Mouse (Mus musculus) kidney, embryonic 14.5 days (tissue): Measurements from ENCODE around the gene Gpr139. TPM values are rescaled to one million over a fixed set of nuclear protein-coding genes. Genes with fewer than 3 reads are reported as not detected.

Experiments
- ATAC-seq: fragments of 200-750 bp; cut with Nextera tagmentation; 2 replicates; pipeline ENCODE4 v1.8.0; 2017; ENCODE audit warnings: moderate number of reproducible peaks, mild to moderate bottlenecking, moderate TSS enrichment, moderate library complexity; ENCODE audit not compliant: low FRiP score, low TSS enrichment
- H3K27ac ChIP-seq: fragments of 300-500 bp; sonication (generic); 2 replicates; pipeline ENCODE4 v1.5.1; 2014; ENCODE audit warnings: low read depth, mild to moderate bottlenecking, low read length, moderate library complexity, mixed read lengths
- H3K27me3 ChIP-seq: fragments of 300-500 bp; sonication (generic); 2 replicates; pipeline ENCODE4 v1.6.1; 2014; ENCODE audit warnings: mild to moderate bottlenecking, low read length; ENCODE audit not compliant: control insufficient read depth, insufficient read depth
- H3K36me3 ChIP-seq: fragments of 300-500 bp; sonication (generic); 2 replicates; pipeline ENCODE4 v1.6.1; 2014; ENCODE audit warnings: low read length, mixed read lengths; ENCODE audit not compliant: control insufficient read depth, insufficient read depth
- H3K4me1 ChIP-seq: fragments of 300-500 bp; sonication (generic); 2 replicates; pipeline ENCODE4 v1.6.1; 2014; ENCODE audit warnings: low read length, mixed read lengths; ENCODE audit not compliant: control insufficient read depth, insufficient read depth
- H3K4me2 ChIP-seq: fragments of 300-500 bp; sonication (generic); replicated peaks from 2 replicates; pipeline ENCODE4 v1.6.1; 2014; ENCODE audit warnings: low read depth, mild to moderate bottlenecking, low read length
- H3K4me3 ChIP-seq: fragments of 300-500 bp; sonication (generic); 2 replicates; pipeline ENCODE4 v1.5.1; 2014; ENCODE audit warnings: mild to moderate bottlenecking, low read length
- H3K9ac ChIP-seq: fragments of 300-500 bp; sonication (generic); 2 replicates; pipeline ENCODE4 v1.6.1; 2014; ENCODE audit warnings: low read depth, mild to moderate bottlenecking, low read length, moderate library complexity
- H3K9me3 ChIP-seq: fragments of 300-500 bp; sonication (generic); 2 replicates; pipeline ENCODE4 v1.6.1; 2016; ENCODE audit warnings: low read length; ENCODE audit not compliant: control insufficient read depth
- WGBS: fragments of 180-500 bp; shearing (Covaris S2); extraction: QIAGEN DNeasy Blood & Tissue Kit; methylation state at CpG from one replicate; pipeline ENCODE4 v1.1.7; 2014; 5-methylcytosine and 5-hydroxymethylcytosine counted together
- polyA plus RNA-seq: library from polyadenylated mRNA; unstranded; fragments of >200 nt; fragmentation: Nextera tagmentation; extraction: Ambion mirVana; gene quantifications from 2 replicates; pipeline ENCODE4 v1.2.1, GENCODE M21; 2014

Gene Gpr139
- not detected in 2 replicates for polyA plus RNA-seq

GRCm38 (mm10) chr7:119184341-119185143, at the start of gene Gpr139:
Gpr139 (minus strand) TSS chr7:119184603.
- Histone ChIP-seq H3K9me3 (no peaks in the 10 kb centered on the region), H3K4me1 (no peaks in the 10 kb centered on the region), H3K9ac (peak within 1 kb of the TSS; percentile 25; the same call in 1 of the 2 replicates), H3K4me3 (peak within 1 kb of the TSS; percentile 39), H3K27ac (no peak within 1 kb of the TSS), H3K4me2 (peak within 1 kb of the TSS; percentile 64), H3K27me3 (peaks cover 36% of the 10 kb centered on the region), H3K36me3 (no peaks in the 10 kb centered on the region)
- WGBS: 1% methylated on average over 44 of the region's 47 CpGs
- ATAC-seq: peak; percentile 85

DNA sequence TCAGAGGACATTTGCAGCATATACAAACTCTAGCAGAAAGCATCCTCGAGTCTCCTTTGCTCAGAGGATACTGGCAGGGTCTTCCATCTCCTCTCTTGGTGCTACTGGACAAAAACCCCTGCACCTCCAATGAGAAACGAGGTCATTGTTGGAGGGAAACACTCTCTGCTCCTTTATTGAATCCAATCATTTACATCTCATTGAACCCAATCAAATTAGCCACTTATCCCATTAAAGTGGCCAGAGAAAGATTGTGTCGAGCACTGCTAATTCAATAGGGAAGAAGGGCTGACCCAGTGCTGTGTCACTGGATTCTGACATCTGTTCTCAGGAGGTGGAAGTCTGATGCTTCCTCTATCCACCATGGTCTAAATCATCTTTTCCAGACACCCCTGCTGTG, 46.6 kb upstream of the Gpr139 start:
- no peaks in the 10 kb centered on the region for H3K4me1 ChIP-seq
- no peak overlapping the region for H3K4me3 ChIP-seq
- 64% methylated on average over 3 of the region's 3 CpGs for WGBS
- H3K4me2 ChIP-seq: no peak overlapping the region
- H3K9ac ChIP-seq: no peak overlapping the region
- H3K27ac ChIP-seq: no peak overlapping the region
- H3K9me3 ChIP-seq: no peaks in the 10 kb centered on the region
- no peaks in the 10 kb centered on the region for H3K27me3 ChIP-seq
- H3K36me3 ChIP-seq: no peaks in the 10 kb centered on the region
- no peak for ATAC-seq

DNA sequence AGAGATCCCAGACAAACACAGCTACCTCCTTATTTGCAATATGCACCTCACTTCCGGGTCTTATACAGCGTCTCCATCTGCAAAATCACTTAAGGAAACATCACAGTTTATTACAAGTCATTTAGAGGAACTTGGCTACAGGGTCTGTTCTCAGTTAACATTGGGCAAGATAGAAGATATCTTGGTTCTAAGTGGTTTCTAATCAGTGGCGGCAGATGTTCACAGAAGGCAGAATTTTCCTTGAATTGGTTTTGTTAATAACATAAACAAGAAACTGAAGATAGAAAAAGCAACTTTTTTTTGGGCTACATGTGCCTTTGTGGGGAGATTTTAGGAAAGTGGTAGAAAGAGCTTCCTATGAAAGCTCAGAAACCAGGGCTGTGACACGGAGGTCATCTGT, 38.3 kb upstream of the Gpr139 start:
- H3K27me3 ChIP-seq: no peaks in the 10 kb centered on the region
- H3K9ac ChIP-seq: no peak overlapping the region
- H3K4me1 ChIP-seq: no peaks in the 10 kb centered on the region
- H3K9me3 ChIP-seq: no peaks in the 10 kb centered on the region
- H3K4me2 ChIP-seq: no peak overlapping the region
- H3K27ac ChIP-seq: no peak overlapping the region
- 92% methylated on average over 4 of the region's 4 CpGs for WGBS
- H3K4me3 ChIP-seq: no peak overlapping the region
- ATAC-seq: no peak
- H3K36me3 ChIP-seq: no peaks in the 10 kb centered on the region

- Histone ChIP-seq H3K27ac (no peak overlapping the region), H3K9ac (no peak overlapping the region), H3K9me3 (no peaks in the 10 kb centered on the region), H3K4me1 (no peaks in the 10 kb centered on the region), H3K36me3 (no peaks in the 10 kb centered on the region), H3K4me3 (no peak overlapping the region), H3K27me3 (no peaks in the 10 kb centered on the region), H3K4me2 (no peak overlapping the region)
- no peak for ATAC-seq
- 91% methylated on average over 2 of the region's 2 CpGs for WGBS
These were observed 34.7 kb upstream of the Gpr139 start for GRCm38 (mm10) chr7:119219121-119219520.

DNA sequence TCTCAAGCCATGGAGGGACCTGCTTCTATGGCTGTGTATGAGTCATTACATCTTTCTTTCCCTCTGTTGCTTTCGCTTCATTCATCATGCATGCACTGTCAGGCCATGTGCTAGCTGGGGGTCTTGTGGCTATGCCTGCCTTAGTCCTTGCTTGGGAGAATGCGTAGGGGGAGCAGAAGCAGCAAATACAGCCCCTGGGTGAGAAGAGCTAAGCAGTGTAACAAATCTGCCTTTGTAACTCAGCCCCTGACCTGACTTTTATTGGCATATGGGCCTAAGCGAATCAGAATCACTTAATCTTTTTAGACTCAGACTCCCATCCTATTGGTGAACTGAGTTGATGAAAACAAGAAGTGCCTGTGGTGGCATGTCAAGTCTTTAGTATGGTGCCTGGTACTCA, 22.8 kb upstream of the Gpr139 start:
- no peaks in the 10 kb centered on the region for H3K36me3 ChIP-seq
- ATAC-seq: no peak
- H3K27ac ChIP-seq: no peak overlapping the region
- 81% methylated on average over 3 of the region's 3 CpGs for WGBS
- H3K4me3 ChIP-seq: no peak overlapping the region
- no peaks in the 10 kb centered on the region for H3K9me3 ChIP-seq
- no peaks in the 10 kb centered on the region for H3K27me3 ChIP-seq
- H3K9ac ChIP-seq: no peak overlapping the region
- H3K4me1 ChIP-seq: no peaks in the 10 kb centered on the region
- H3K4me2 ChIP-seq: no peak overlapping the region

DNA sequence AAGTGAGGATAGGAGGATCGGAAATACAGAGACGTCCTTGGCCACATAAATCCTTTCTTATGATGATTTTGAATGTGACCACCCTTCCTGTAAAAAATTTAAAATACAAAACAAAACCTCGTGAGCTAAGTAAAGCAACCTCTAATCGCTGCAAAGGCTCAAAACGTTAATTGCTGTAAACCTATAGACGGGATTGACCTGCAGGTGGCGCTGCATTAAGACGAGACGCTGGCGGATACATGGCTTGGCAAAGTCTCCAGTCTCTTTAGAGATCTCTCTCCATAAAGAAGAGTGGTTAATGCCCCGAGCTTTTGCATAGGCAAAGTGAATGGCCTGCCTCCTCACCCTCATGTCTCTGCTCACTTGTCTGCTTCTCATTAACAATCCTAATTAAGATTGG, 2.0 kb upstream of the Gpr139 start:
- H3K4me1 ChIP-seq: no peaks in the 10 kb centered on the region
- ATAC-seq: no peak
- no peak overlapping the region for H3K27ac ChIP-seq
- H3K9ac ChIP-seq: no peak overlapping the region
- no peak overlapping the region for H3K4me3 ChIP-seq
- no peaks in the 10 kb centered on the region for H3K36me3 ChIP-seq
- 14% methylated on average over 11 of the region's 11 CpGs for WGBS
- H3K27me3 ChIP-seq: peaks cover 35% of the 10 kb centered on the region
- H3K4me2 ChIP-seq: no peak overlapping the region
- no peaks in the 10 kb centered on the region for H3K9me3 ChIP-seq

- Histone ChIP-seq H3K4me3 (peak overlapping the region; percentile 39), H3K4me2 (peak overlapping the region; percentile 64), H3K9me3 (no peaks in the 10 kb centered on the region), H3K27ac (no peak overlapping the region), H3K27me3 (peaks cover 36% of the 10 kb centered on the region), H3K9ac (no peak overlapping the region), H3K36me3 (no peaks in the 10 kb centered on the region), H3K4me1 (no peaks in the 10 kb centered on the region)
- WGBS: 2% methylated on average over 23 of the region's 23 CpGs
- ATAC-seq: no peak
These were observed 958 bp upstream of the Gpr139 start for GRCm38 (mm10) chr7:119185181-119185940.

DNA sequence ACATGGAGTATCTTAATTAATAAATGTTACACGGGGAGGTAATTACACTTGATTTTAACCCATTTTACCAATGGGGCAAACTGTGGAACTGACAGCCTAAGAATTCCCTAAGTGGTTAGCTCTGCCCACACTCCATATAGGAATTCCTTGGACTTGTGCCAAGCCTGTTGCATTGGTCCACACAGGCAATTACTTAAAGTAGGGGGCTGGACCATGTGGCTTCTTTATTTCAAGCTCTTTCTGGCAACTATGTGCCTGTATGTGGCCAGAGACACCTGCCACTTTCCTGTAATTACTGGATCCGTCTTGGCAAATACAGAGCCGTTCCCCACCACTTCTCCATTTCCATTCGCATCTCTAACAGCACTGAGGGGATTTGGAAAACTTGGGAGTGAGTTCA, 3.4 kb downstream of the Gpr139 start:
- no peak overlapping the region for H3K9ac ChIP-seq
- H3K9me3 ChIP-seq: no peaks in the 10 kb centered on the region
- peaks cover 36% of the 10 kb centered on the region for H3K27me3 ChIP-seq
- no peak overlapping the region for H3K27ac ChIP-seq
- H3K4me3 ChIP-seq: no peak overlapping the region
- WGBS: 68% methylated on average over 4 of the region's 4 CpGs
- no peaks in the 10 kb centered on the region for H3K4me1 ChIP-seq
- no peaks in the 10 kb centered on the region for H3K36me3 ChIP-seq
- ATAC-seq: no peak
- H3K4me2 ChIP-seq: no peak overlapping the region

GRCm38 (mm10) chr7:119160015-119160414, 24.4 kb downstream of the Gpr139 start:
- Histone ChIP-seq H3K27me3 (no peaks in the 10 kb centered on the region), H3K4me1 (no peaks in the 10 kb centered on the region), H3K4me2 (no peak overlapping the region), H3K36me3 (no peaks in the 10 kb centered on the region), H3K9ac (no peak overlapping the region), H3K9me3 (no peaks in the 10 kb centered on the region), H3K27ac (no peak overlapping the region), H3K4me3 (no peak overlapping the region)
- ATAC-seq: no peak
- WGBS: 82% methylated on average over 3 of the region's 3 CpGs
